Mouse (Mus musculus): ENCODE measurements at regions not wholly inside any gene's neighbourhood (a gene's known extent, or its start where the extent isn't known, plus 50 kb on each side); places are given as distances from the start of the nearest gene placed in this dataset.

DNA sequence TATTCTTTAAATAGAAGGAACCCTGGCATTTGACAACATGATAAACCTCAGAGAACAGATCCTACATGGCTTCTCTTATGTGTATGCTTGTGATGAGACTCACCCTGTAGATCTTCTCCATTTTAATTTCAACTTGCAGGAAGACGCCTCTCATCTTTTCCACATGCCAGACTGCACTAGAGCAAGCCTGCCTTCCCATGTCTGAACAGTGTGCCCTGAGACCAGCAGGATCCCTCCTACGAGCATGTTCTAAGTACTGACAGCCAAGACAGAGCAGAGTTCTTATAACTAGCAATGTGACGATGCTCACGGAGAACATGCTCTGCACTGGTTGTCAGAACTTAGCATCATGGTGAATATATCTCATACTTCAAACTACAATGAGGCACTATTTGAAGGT is 277.5 kb upstream of the BB014433 start:
- no peak for ATAC-seq (ENCODE audit: insufficient number of reproducible peaks, insufficient read depth, low FRiP score, low TSS enrichment)
- Histone ChIP-seq H3K9me3 (no peaks in the 10 kb centered on the region), H3K9ac (no peak overlapping the region), H3K27me3 (no peaks in the 10 kb centered on the region), H3K4me3 (no peak overlapping the region), H3K27ac (no peak overlapping the region), H3K36me3 (no peaks in the 10 kb centered on the region), H3K4me1 (no peaks in the 10 kb centered on the region), H3K4me2 (replicated peaks) (no peak overlapping the region)
- WGBS: 86% methylated on average over 4 of the region's 4 CpGs

DNA sequence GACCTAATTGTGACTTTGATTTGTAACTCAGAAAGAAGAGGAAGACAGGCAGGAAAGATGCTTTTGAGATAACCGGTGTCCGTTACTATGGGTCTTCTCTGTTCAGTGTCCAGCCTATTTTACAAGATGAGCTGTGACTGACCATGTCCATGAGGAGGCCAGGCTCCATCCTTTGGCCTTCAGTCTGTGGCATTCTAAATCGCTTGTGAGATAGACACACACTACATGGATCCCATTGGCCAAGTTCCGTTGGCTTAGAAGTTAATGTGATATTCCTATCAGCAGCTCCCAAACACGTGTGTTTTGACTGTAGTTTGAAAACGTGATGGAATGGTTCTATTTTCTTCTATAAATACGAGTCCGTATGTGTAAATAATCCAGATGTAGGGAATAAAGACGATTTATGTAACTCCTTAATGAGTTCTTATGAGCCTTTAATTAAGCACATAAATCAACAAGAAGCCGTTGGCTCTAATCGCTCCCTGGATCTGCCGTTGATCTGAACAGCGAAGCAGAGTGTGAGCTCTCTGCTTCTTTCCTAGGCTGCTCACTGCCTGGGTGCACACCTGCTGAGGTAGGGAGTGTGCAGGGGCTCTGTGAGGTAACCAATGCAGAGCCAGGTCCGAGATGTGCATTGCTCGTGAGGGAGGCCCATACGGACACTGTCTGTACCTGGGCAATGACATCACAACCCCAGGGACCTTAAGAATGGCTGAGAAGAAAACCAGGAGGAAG is 272.4 kb upstream of the BB014433 start:
- no peak for ATAC-seq (ENCODE audit: insufficient number of reproducible peaks, insufficient read depth, low FRiP score, low TSS enrichment)
- H3K9ac ChIP-seq: no peak overlapping the region
- no peak overlapping the region for H3K4me3 ChIP-seq
- no peak overlapping the region for H3K27ac ChIP-seq
- no peak overlapping the region for H3K4me2 ChIP-seq (replicated peaks)
- 81% methylated on average over 16 of the region's 16 CpGs for WGBS
- H3K27me3 ChIP-seq: no peaks in the 10 kb centered on the region
- no peaks in the 10 kb centered on the region for H3K4me1 ChIP-seq
- no peaks in the 10 kb centered on the region for H3K9me3 ChIP-seq
- no peaks in the 10 kb centered on the region for H3K36me3 ChIP-seq

DNA sequence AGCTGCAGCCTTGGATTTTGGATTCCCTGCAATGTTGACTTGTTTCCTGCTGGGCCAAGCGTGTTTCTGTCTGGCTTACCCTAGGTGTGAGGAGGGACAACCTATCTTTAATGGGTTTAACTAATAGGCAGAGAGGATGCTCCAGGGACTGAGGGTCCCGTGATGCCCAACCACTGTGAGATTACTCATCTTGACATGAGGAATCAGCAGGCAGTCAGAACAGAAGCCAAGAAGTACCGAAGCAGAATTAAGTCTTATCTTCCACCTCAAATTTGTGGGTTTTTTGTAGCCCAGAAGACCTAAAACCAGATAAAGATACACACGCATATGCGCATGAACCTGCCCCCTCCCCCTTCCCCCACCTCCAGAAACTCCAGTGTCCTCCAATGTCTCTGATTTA is 267.6 kb upstream of the BB014433 start:
- Histone ChIP-seq H3K4me3 (no peak overlapping the region), H3K4me1 (no peaks in the 10 kb centered on the region), H3K27ac (no peak overlapping the region), H3K9ac (no peak overlapping the region), H3K36me3 (no peaks in the 10 kb centered on the region), H3K9me3 (no peaks in the 10 kb centered on the region), H3K4me2 (replicated peaks) (no peak overlapping the region), H3K27me3 (no peaks in the 10 kb centered on the region)
- 85% methylated on average over 5 of the region's 5 CpGs for WGBS
- ATAC-seq (ENCODE audit: insufficient number of reproducible peaks, insufficient read depth, low FRiP score, low TSS enrichment): no peak

DNA sequence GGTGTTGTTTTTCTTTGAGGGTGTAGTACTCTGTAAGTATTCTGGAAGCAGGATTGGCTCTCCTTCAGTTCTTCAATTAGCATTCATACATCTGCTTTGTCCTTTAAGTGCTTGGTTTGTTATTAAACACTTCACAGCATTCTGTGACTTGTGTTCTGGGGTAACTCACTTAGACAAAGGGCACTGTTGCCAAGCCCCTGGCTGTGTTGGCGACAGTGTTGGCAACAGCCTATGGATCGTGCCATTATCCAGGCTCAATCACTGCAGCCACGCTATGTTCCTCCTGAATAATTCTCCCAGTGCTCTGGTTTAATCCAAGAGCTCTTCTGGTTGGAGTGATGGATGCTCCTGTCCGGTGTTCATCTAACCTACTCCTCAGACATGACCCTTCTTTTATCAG is 265.6 kb upstream of the BB014433 start:
- H3K9me3 ChIP-seq: no peaks in the 10 kb centered on the region
- no peaks in the 10 kb centered on the region for H3K4me1 ChIP-seq
- no peak overlapping the region for H3K27ac ChIP-seq
- no peaks in the 10 kb centered on the region for H3K36me3 ChIP-seq
- H3K4me2 ChIP-seq (replicated peaks): no peak overlapping the region
- 87% methylated on average over 4 of the region's 4 CpGs for WGBS
- no peak overlapping the region for H3K4me3 ChIP-seq
- H3K9ac ChIP-seq: no peak overlapping the region
- no peaks in the 10 kb centered on the region for H3K27me3 ChIP-seq
- ATAC-seq (ENCODE audit: insufficient number of reproducible peaks, insufficient read depth, low FRiP score, low TSS enrichment): no peak

DNA sequence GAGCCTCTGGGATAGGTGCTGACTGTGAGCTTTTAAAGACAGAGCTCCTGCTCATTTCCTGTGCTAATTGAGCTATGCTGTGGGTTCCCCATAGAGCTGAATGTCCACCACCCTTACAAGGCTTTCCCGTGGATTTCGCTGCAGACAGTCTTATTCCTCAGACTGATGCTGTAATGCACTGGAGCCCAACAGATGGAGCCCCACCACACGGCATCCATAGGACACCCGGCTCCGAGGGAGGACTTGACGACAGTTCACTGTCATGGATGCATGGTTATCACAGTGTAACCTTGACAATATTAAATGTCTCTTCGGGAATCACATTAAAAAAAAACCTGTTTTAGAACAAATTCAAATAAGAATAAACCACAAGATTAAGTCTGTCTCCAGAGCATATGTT is 265.2 kb upstream of the BB014433 start:
- 83% methylated on average over 7 of the region's 7 CpGs for WGBS
- Histone ChIP-seq H3K9me3 (no peaks in the 10 kb centered on the region), H3K4me2 (replicated peaks) (no peak overlapping the region), H3K36me3 (no peaks in the 10 kb centered on the region), H3K4me1 (no peaks in the 10 kb centered on the region), H3K4me3 (no peak overlapping the region), H3K27me3 (no peaks in the 10 kb centered on the region), H3K27ac (no peak overlapping the region), H3K9ac (no peak overlapping the region)
- ATAC-seq (ENCODE audit: insufficient number of reproducible peaks, insufficient read depth, low FRiP score, low TSS enrichment): no peak

DNA sequence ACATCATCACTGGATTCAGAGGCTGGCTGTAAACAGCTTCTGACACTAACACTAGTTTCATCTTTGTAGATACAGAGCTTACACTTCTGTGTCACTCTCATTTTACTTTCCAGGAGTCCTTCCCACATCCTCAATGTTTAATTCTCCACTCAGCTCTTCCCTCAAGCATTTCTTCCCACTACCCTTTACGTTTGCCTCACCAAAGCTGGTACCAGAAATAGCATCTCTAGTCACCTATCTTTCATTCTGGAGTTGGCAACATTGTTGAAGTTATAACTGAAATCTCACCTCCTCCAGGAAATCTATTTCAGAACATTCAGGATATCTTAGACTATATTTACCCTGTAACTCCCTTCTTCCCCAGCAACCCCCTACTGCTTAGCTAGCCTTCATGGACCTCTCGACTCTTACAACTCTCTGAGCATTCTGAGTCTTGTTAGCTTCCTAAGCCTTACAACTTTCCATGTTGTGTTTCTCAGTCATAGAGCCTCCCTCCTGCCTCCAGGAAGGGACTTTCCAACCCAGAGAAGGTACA is 258.3 kb upstream of the BB014433 start:
- Histone ChIP-seq H3K36me3 (no peaks in the 10 kb centered on the region), H3K4me2 (replicated peaks) (no peak overlapping the region), H3K27me3 (no peaks in the 10 kb centered on the region), H3K9ac (no peak overlapping the region), H3K9me3 (no peaks in the 10 kb centered on the region), H3K4me1 (no peaks in the 10 kb centered on the region), H3K4me3 (no peak overlapping the region), H3K27ac (no peak overlapping the region)
- ATAC-seq (ENCODE audit: insufficient number of reproducible peaks, insufficient read depth, low FRiP score, low TSS enrichment): no peak
- 83% methylated on average over 2 of the region's 2 CpGs for WGBS

DNA sequence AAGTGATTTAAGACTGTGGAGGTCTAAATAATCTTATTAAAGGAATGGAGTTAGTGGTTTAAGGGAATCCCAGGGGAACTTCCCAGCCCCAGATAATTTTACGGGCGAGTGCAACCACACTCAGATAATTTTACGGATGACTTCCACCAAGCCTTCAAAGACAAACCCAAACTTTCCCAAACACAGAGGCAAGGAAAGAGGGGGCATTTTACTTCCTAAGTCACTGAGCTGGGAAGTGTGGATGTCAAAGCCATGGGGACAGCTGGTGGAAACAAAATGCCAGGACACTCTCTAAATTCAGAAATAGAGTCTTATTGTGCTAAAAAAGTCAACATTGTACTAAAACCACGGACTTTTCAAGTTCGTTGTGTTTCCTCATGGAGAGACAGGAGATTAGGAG is 227.9 kb upstream of the BB014433 start:
- no peaks in the 10 kb centered on the region for H3K9me3 ChIP-seq
- WGBS: 41% methylated on average over 5 of the region's 5 CpGs
- H3K4me2 ChIP-seq (replicated peaks): no peak overlapping the region
- ATAC-seq (ENCODE audit: insufficient number of reproducible peaks, insufficient read depth, low FRiP score, low TSS enrichment): no peak
- no peaks in the 10 kb centered on the region for H3K36me3 ChIP-seq
- H3K9ac ChIP-seq: no peak overlapping the region
- peaks cover 9% of the 10 kb centered on the region; the same call in 1 of the 2 replicates for H3K27me3 ChIP-seq
- H3K4me1 ChIP-seq: no peaks in the 10 kb centered on the region
- H3K4me3 ChIP-seq: no peak overlapping the region
- no peak overlapping the region for H3K27ac ChIP-seq

DNA sequence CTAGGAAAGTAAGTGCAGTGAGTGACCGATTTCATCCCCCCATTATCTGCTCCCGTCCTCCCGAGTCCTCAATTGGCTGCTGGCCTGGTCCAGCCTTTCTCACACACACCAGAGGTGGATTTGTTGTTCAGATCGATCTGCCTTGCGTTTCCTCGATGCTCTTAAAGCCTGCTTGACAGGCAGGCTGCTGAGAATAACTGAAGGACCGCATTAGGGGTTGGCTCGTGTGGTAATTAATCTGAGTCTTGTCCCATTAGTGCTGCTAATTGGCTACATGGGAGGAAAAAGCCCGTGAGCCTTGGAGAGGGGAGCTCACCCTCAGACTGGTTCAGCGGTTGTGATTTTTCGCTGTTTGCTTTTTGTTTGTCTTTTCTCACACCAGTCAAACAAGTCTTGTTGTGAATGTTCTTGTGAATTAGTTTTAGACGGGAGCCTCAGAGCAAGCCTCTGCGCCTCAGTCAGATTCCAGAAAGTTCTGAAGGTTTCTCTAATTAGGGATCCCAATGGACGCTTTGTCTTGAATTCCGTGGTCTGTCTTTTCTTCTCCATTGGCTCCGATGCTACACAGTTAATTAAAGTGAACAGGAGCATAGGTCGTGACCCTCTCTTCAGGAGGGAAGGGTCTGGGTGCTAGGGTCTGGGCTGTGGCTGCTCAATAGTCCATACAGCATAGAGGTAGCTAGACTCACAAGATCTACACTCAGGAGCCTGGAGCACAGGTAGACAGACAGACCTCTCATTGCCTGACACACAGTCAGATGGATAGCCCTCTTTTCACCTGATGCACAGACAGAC is 226.1 kb upstream of the BB014433 start:
- peaks cover 9% of the 10 kb centered on the region; the same call in 1 of the 2 replicates for H3K27me3 ChIP-seq
- H3K9ac ChIP-seq: no peak overlapping the region
- 30% methylated on average over 17 of the region's 17 CpGs for WGBS
- H3K4me1 ChIP-seq: no peaks in the 10 kb centered on the region
- H3K4me3 ChIP-seq: no peak overlapping the region
- H3K36me3 ChIP-seq: no peaks in the 10 kb centered on the region
- no peak overlapping the region for H3K4me2 ChIP-seq (replicated peaks)
- H3K27ac ChIP-seq: no peak overlapping the region
- ATAC-seq (ENCODE audit: insufficient number of reproducible peaks, insufficient read depth, low FRiP score, low TSS enrichment): 0 out of 2 replicates have a peak, but pooled peaks have one; percentile 35
- no peaks in the 10 kb centered on the region for H3K9me3 ChIP-seq

DNA sequence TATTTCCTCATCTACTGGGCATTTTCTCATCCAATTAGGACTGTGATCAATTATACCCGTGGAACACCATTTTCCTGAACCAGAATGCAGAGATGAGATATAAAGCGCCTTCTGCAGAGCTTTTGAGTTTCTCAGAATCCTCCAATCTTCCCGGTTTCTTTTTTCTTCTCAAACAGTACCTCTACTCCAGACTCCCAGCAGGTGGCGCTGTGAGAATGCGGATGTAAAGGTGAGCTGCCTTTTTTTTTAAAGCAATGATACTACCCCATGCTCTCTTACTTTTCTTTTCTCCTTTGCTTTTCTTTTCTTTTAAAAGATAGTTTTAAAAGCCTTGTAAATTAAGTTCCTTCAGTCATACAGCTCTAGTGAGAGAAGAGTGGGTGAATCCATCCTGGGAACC is 224.4 kb upstream of the BB014433 start:
- H3K4me3 ChIP-seq: no peak overlapping the region
- H3K9me3 ChIP-seq: 0 out of 2 replicates have a peak, but pooled peaks cover under 1% of the 10 kb centered on the region
- peaks cover 7% of the 10 kb centered on the region; the same call in 1 of the 2 replicates for H3K27me3 ChIP-seq
- ATAC-seq (ENCODE audit: insufficient number of reproducible peaks, insufficient read depth, low FRiP score, low TSS enrichment): no peak
- H3K4me1 ChIP-seq: no peaks in the 10 kb centered on the region
- no peak overlapping the region for H3K4me2 ChIP-seq (replicated peaks)
- no peak overlapping the region for H3K27ac ChIP-seq
- WGBS: 8% methylated on average over 5 of the region's 5 CpGs
- no peaks in the 10 kb centered on the region for H3K36me3 ChIP-seq
- no peak overlapping the region for H3K9ac ChIP-seq

DNA sequence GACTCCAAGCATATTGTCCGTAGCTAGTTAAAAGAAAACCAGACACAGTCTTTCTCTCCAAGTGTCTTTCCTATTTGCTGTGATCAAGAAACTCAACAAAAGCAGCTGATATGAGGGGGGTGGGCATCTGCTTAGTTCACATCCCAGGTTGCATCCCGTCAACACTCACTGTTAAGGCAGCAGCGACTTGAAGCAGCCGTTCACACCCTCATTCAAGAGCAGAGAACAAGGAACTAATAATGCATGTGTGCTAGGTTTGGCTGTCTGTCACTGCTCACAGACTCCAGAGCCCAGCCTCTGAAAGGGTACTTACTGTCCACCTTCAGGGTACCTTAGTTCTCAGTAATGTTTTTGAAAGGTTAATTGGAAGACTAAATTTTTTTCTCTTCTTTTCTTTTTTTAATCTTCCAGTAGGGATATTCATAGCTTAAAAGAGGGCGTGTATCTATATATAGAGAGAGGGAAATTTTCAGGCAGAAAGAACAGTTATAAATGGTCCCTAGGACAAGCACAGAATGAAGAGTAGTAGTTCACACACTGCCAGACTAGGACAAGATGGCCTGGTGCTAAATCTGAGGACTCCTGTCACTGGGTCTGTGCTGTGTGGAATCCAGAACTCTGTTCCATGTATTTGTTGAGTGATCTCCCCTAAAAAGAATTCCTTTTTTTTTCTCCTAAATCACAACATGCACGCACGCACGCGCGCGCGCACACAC is 199.1 kb upstream of the BB014433 start:
- Histone ChIP-seq H3K9ac (no peak overlapping the region), H3K4me1 (no peaks in the 10 kb centered on the region), H3K4me2 (replicated peaks) (no peak overlapping the region), H3K27me3 (no peaks in the 10 kb centered on the region), H3K27ac (no peak overlapping the region), H3K9me3 (no peaks in the 10 kb centered on the region), H3K4me3 (no peak overlapping the region), H3K36me3 (no peaks in the 10 kb centered on the region)
- no peak for ATAC-seq (ENCODE audit: insufficient number of reproducible peaks, insufficient read depth, low FRiP score, low TSS enrichment)
- 88% methylated on average over 12 of the region's 12 CpGs for WGBS

DNA sequence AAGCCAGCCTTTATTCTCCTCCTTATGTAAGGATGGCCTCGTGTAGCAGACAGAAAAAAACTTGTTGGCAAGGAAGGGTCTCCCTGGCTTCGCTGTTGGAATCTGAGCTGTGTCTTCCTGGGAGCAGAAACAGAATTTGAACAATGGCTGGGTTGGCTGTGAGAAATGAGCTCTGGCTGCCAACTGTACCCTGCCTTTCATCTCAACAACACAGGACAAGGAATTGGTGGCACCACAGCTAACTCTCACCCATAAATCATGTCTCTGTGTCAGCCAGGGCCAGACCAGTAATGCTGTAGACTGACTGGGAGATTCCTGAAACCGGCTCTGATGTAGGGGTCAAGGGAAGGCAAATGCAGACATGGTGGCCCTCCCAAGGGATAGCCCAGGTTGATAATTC is 189.5 kb upstream of the BB014433 start:
- no peak overlapping the region for H3K4me2 ChIP-seq (replicated peaks)
- no peaks in the 10 kb centered on the region for H3K36me3 ChIP-seq
- no peak overlapping the region for H3K9ac ChIP-seq
- H3K4me1 ChIP-seq: no peaks in the 10 kb centered on the region
- no peaks in the 10 kb centered on the region for H3K9me3 ChIP-seq
- no peaks in the 10 kb centered on the region for H3K27me3 ChIP-seq
- 86% methylated on average over 3 of the region's 3 CpGs for WGBS
- no peak for ATAC-seq (ENCODE audit: insufficient number of reproducible peaks, insufficient read depth, low FRiP score, low TSS enrichment)
- H3K27ac ChIP-seq: no peak overlapping the region
- H3K4me3 ChIP-seq: no peak overlapping the region
